Mouse (Mus musculus): Measurements from ENCODE around the gene Zcchc13.

The Zcchc13 gene
- long read RNA-seq, experiment 1, result 0 reads
- long read RNA-seq, experiment 2, result 0 reads

DNA sequence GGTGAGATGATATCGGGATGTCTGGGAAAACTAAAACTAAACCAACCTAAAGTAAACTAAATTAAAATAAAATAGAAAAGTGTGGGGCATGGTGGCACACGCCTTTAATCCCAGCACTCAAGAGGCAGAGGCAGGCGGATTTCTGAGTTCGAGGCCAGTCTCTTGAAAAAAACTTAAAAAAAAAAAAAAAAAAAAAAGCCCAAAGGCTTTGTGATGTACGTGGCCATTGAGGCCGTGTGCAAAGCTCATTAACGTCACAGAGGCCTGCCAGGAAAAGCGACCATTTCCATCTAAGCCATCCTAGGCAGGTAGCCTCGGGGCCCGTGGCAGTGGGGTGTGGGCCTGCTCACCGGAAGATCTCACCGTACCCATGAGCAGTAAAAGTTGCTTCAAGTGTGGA, at the start of gene Zcchc13:
Zcchc13 (plus strand) TSS at position 284 of the 400 bp plus-strand sequence.
- intact Hi-C loops (cut with DNase I), result no loop called here

DNA sequence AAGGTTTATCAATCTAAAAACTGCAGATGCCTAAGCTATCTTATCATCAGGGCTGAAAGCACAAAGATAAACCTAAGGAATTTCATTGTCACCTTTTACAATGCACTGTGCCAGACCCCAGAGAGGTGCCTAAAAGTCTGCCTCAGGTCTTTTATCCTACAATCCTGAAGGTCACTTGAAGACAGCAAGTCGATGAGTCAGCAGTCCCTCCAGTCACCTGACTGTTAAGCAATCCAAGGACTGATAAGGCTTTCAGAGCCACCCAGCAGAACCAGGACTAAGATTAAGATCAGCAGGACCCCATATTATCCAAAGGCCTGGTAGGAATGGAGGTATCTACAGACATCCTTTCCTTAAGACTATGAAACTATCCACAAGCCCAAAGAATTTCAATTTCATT, 46.1 kb upstream of the Zcchc13 start:
- intact Hi-C loops (cut with DNase I), result no loop called here

DNA sequence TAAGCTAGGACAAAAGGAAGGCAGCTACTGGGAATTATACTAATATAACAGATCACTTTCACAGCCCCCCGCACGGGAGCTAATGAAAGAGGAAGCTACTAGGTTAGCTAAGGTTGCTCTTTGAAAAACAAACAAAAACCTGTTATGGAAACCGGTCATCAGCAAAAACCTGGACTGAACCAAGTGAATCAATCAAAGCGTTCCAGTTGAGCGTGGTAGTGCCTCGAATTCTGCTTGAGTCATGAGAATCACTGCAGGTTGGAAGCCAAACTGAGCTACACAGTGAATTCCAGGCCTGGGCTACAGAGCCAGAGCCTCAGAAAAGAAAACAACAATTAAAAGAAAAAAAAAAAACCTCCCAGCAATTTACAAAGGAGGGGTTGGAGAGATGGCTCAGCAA, 38.3 kb upstream of the Zcchc13 start:
- intact Hi-C loops (cut with DNase I), result no loop called here

- intact Hi-C loops (cut with DNase I), result no loop called here
Measured at GRCm38 (mm10) chrX:103602553-103602952, 27.8 kb upstream of the Zcchc13 start.

DNA sequence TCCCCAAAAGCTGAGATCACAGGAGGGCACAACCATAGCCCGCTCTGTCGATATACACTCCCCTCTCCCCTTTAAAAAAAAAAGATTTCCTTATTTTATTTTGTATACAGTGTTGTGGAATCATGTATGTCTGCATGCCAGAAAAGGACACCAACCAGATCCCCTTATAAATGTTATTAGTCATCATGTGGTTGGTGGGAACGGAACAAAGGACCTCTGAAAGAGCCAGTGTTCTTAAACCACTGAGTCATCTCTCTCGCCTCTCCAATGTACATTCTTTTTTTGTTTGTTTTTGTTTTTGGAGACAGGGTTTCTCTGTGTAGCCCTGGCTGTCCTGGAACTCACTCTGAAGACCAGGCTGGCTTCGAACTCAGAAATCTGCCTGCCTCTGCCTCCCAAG, 26.2 kb upstream of the Zcchc13 start:
- intact Hi-C loops (cut with DNase I), result no loop called here

GRCm38 (mm10) chrX:103605473-103605872, 24.9 kb upstream of the Zcchc13 start:
- intact Hi-C loops (cut with DNase I), result no loop called here

DNA sequence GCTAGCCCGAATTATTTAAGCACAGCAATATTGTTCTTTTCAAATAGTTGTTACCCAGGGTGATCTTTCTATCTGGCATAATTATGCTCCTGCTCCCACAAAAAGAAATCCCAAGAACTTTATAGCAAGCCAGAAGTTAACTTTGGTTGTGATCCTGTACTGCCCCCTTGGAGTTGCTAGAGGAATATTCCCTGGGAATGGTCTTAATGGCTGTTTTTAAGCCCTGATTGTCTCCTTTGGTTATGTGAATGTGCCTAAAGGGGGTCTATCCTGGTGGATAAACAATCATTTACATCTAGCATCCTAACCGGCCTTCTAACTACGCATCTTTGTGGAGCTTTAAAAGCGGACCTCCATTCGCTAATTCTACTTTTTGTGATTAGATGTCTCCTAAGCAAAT, 20.0 kb upstream of the Zcchc13 start:
- intact Hi-C loops (cut with DNase I), result no loop called here

DNA sequence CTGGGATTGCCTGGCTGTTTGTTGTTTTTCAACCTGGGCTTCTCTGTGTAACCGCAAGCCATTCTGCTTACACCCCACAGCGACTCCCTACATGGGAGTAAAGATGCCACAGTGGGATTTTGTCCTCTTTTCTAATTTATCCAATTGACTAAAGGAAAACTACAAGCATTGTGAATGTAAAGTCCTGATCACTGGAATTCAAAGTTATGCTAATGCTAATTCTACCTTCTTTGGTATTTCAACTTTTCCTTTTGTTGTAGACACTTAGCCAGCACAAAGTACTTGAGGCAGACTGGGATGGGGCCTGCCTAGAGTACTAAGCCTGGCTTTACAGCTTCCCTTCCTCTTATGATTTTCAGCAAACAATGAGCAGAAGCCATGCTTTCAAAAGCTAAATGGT, 18.9 kb upstream of the Zcchc13 start:
- intact Hi-C loops (cut with DNase I), result no loop called here

GRCm38 (mm10) chrX:103614700-103615233, 15.6 kb upstream of the Zcchc13 start:
- intact Hi-C loops (cut with DNase I), result no loop called here

DNA sequence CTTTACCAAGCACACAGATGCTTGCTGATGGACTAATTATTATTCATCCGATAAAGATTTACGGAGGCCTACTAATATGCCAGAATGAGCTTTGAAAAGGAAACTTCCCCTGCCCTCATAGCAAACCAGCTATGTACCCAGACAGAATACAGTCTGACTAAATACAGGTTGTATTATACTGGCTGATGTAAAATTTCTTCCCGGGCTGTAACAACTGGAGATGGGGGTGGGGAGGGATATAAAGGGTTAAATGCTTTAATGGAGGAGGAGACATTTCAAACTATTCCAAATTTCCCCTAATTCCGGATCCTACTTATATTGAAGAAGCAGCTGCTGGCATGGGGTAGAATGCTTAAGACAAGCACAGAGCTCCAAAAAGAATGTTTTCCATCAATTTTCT, 14.9 kb upstream of the Zcchc13 start:
- intact Hi-C loops (cut with DNase I), result no loop called here

DNA sequence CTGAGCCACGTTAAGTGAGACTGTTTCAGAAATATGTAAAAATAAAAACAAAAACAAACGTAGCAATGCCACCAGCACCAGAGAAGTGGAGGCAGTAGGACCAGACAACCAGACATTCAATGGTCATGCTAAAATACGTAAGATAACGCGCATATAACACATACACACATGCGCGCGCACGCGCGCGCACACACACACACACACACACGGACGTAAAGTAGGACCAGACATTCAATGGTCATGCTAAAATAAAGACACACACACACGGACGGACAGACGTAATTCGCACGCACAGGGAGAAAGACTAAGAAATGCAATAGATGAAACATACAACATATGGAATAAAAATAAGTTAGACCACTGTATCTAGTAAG, 14.2 kb upstream of the Zcchc13 start:
- intact Hi-C loops (cut with DNase I), result no loop called here

DNA sequence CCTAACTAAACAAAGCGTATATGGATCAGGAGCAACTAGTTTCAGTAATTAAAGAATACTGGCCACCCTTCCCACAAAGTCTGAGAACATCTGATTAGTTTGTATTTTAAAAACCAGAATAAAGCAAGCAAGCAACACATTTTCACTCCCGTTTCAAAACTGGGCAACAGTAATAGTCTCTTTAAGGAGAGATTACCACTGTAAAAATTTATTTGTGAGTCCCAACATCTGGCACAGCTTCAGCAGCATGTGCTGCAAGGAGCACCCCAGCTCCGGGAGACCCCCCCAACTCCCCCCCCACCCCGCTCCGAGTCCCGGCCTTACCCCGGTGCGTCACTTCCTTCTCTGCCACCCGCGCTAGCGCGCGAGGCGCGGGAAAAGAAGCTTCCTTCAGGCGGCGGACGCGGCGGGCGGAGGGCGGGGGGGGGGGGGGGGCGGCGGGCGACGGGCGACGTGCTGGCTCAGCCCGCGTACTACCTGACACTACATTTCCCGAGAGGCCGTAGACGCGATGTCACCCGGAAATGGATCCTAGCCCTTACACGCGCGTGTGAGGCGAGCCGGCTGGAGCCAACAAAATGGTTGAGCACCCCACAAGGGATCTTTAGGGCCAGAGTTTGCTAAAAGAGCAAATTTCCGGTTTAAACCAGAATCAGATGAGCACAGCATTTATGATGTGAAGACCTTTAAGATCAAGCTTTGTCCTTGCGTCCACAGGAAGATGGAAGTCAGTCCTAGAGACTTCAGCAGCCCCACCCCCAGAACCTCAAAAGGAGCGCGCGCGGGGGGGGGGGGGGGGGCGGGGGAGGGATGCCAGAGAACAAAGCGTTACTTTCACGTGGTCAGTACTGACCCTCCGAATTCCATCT, 13.6 kb upstream of the Zcchc13 start:
- intact Hi-C loops (cut with DNase I), result no loop called here

DNA sequence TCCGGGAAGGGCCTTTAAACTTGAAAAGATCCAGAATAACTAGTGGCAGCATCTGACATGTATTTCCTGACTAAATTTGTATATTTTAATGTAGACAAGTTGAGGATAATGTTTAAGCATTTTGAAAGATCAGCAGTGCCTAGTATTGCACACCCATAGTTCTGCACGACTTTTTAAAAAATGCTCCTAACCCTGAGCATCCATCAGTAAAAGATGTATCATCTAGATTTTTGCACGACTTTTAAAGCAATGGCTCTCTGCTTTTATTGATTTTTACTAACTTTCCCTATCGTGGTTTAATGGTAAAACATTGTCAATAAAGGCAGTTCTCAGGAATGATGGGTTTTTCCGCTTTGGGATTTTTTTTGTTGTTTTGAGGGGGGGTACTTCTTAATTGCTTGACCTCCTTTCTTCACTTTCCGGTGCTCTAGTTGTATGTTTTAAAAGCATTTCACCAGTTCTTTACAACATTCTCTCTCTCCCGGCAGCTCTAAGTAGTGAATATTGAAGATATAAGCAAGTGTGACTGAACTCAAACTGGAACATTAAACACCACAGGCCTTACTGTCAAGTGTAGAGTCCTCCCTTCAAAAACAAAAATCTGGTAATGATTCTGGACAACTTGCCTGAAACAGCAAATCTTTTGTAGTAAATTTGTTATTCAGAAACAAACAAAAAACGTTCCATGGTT, 12.8 kb upstream of the Zcchc13 start:
- intact Hi-C loops (cut with DNase I), result no loop called here

- intact Hi-C loops (cut with DNase I), result no loop called here
Measured at GRCm38 (mm10) chrX:103621799-103622198, 8.6 kb upstream of the Zcchc13 start.

- intact Hi-C loops (cut with DNase I), result no loop called here
Measured at GRCm38 (mm10) chrX:103622260-103622934, 8.0 kb upstream of the Zcchc13 start.

DNA sequence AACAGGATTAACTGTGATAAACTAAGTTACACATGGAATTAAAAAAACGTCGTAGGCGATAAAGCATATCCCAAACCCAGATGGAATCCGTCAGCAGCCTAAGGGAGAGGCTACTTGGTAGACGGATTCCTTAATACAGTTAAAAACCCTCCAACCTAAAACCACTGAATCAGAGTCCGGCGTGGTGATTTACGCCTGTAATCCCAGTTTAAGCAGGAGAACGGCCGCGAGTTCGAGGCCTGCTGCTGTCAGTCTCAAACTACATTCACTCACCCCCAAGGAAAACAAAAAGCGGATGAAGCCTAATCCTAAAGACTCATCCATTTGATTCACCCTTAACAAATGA, 7.5 kb upstream of the Zcchc13 start:
- intact Hi-C loops (cut with DNase I), result no loop called here

- intact Hi-C loops (cut with DNase I), result no loop called here
Measured at GRCm38 (mm10) chrX:103623411-103623845, 7.0 kb upstream of the Zcchc13 start.

DNA sequence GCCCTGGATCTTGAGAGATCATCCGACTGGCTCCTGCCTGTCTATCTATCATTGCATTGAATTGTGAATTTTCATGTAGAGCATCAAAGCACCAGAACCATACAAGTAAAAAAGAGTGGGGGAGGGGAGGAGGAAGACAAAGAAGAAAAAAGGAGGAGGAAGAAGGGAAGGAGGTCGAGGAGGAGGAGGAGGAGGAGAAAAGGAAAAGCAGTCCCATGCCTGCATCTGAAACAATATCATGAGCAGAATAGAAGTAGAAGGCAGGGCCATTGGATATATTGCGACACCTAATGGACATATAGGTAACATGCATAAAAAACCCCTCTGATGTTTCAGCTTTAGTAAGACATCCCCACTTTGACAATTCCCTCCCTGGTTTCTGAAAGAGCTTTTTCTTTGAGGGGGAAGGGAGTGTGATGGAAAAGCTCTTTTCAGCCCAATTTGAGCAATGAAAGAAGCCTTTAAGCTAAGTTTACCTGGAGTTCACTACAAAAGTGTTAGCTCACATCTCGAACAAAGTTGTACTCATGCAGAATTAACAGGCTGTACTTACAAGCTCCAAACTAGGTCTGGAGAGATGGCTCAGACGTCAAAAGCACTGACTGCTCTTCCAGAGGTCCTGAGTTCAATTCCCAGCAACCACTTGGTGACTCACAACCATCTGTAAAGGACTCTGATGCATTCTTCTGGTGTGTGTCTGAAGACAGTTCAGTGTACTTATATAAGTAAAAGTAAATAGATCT, 5.8 kb upstream of the Zcchc13 start:
- intact Hi-C loops (cut with DNase I), result loop anchor here (1.0 kb wide), 1 partner anchor 140 kb away; no protein-coding TSS in a partner anchor

GRCm38 (mm10) chrX:103628890-103629289, 1.5 kb upstream of the Zcchc13 start:
- intact Hi-C loops (cut with DNase I), result no loop called here

GRCm38 (mm10) chrX:103633895-103634294, 3.5 kb downstream of the Zcchc13 start:
- intact Hi-C loops (cut with DNase I), result no loop called here

DNA sequence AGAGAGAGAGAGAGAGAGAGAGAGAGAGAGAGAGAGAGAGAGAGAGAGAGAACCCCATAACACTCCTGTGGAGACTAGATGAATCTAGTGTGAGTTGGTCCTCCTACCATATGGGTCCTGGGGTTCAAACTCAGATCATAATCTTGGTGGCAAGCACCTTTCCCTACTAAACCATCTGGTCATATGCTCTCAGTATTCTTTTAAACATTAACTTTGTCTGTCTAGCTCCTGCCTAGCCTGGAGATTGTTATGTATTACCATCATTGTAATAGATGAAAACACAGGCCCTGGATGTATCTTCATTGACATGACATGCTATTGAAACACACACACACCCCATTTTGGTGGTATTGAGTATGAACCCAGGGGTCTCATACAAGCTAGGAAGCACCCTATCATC, 5.6 kb downstream of the Zcchc13 start:
- intact Hi-C loops (cut with DNase I), result no loop called here

Data from adrenal gland (tissue).